Mouse (Mus musculus): ENCODE data around the gene Hpse2.
A peak's percentile ranks its signal among the peaks of the same experiment; 100 is the strongest.

Gene Hpse2

GRCm38 (mm10) chr19:42937544-42937943, 450.6 kb downstream of the Hpse2 start:
- peak; percentile 16 for DNase-seq

GRCm38 (mm10) chr19:42936661-42937193, 451.4 kb downstream of the Hpse2 start:
- DNase-seq, result no peak

- no peak for DNase-seq
These were observed 458.5 kb downstream of the Hpse2 start for GRCm38 (mm10) chr19:42929702-42930101.

- DNase-seq, result no peak
These were observed 459.9 kb downstream of the Hpse2 start for GRCm38 (mm10) chr19:42928271-42928670.

- DNase-seq, result peak; percentile 59
These were observed 465.5 kb downstream of the Hpse2 start for GRCm38 (mm10) chr19:42922610-42923009.

GRCm38 (mm10) chr19:42913703-42914102, 474.5 kb downstream of the Hpse2 start:
- DNase-seq, result no peak

GRCm38 (mm10) chr19:42909719-42910118, 478.4 kb downstream of the Hpse2 start:
- DNase-seq, result no peak

- no peak for DNase-seq
These were observed 479.6 kb downstream of the Hpse2 start for GRCm38 (mm10) chr19:42908553-42908952.

GRCm38 (mm10) chr19:42906328-42906727, 481.8 kb downstream of the Hpse2 start:
- DNase-seq, result no peak

GRCm38 (mm10) chr19:42904726-42905125, 483.4 kb downstream of the Hpse2 start:
- peak; percentile 42 for DNase-seq

- DNase-seq, result no peak
These were observed 483.9 kb downstream of the Hpse2 start for GRCm38 (mm10) chr19:42904240-42904639.

- no peak for DNase-seq
These were observed 484.3 kb downstream of the Hpse2 start for GRCm38 (mm10) chr19:42903840-42904239.

GRCm38 (mm10) chr19:42902410-42903021, 485.6 kb downstream of the Hpse2 start:
- no peak for DNase-seq

GRCm38 (mm10) chr19:42891599-42891998, 496.6 kb downstream of the Hpse2 start:
- no peak for DNase-seq

GRCm38 (mm10) chr19:42877653-42878052, 510.5 kb downstream of the Hpse2 start:
- no peak for DNase-seq

GRCm38 (mm10) chr19:42876563-42876962, 511.6 kb downstream of the Hpse2 start:
- DNase-seq, result no peak

- no peak for DNase-seq
These were observed 518.3 kb downstream of the Hpse2 start for GRCm38 (mm10) chr19:42869663-42870530.

GRCm38 (mm10) chr19:42868958-42869662, 519.0 kb downstream of the Hpse2 start:
- no peak for DNase-seq

GRCm38 (mm10) chr19:42863013-42863412, 525.1 kb downstream of the Hpse2 start:
- no peak for DNase-seq

GRCm38 (mm10) chr19:42857096-42857495, 531.1 kb downstream of the Hpse2 start:
- no peak for DNase-seq

- DNase-seq, result no peak
These were observed 532.5 kb downstream of the Hpse2 start for GRCm38 (mm10) chr19:42855649-42856048.

GRCm38 (mm10) chr19:42850444-42850843, 537.7 kb downstream of the Hpse2 start:
- no peak for DNase-seq

- no peak for DNase-seq
These were observed 548.4 kb downstream of the Hpse2 start for GRCm38 (mm10) chr19:42839621-42840294.

All from lung, postnatal 10 days (tissue).